Mouse (Mus musculus) lung, postnatal 0 days (tissue): ENCODE measurements around the gene Gm1604a.
"Not testable (repeated sequence)": the region's sequence is repeated elsewhere in the genome, so short reads cannot be mapped to it uniquely, and the experiment has no call there.

Source experiments
- CTCF ChIP-seq: IDR thresholded peaks from 2 replicates; pipeline ENCODE4 v1.5.1; 2016; ENCODE audit warnings: antibody characterized with exemption, mild to moderate bottlenecking
- EP300 ChIP-seq: IDR thresholded peaks from 2 replicates; pipeline ENCODE4 v1.6.1; 2016; ENCODE audit warnings: antibody characterized with exemption, mild to moderate bottlenecking, control low read depth

DNA sequence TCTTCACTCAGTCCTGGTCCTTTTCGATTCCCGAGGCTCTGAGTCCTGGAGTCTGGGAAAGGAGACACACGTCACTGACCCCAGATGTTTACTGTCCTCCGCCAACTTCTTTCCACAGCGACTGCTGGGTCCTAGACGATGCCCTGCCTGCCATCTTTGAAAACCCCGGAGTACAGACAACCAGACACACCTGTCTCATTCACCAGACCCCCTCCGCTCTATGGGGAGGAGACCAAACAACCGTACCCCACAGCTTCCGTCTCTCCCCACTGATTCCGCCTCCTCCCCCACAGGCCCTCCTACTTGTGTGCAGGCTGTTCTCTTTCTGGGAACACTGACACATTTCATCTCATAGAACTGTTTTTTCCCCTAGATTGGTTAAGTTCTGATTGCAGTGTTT is 97.2 kb downstream of the Gm1604a start:
- not testable (repeated sequence) for TF ChIP-seq CTCF, EP300
